Mouse (Mus musculus): ENCODE measurements around the gene Tbx18. TPM values are rescaled to one million over a fixed set of nuclear protein-coding genes. Genes with fewer than 3 reads are reported as not detected.

Tbx18 gene
- polyA plus RNA-seq, 1 experiment from 2014 or later = 5.4 TPM

GRCm38 (mm10) chr9:87682247-87682646 is 48.8 kb downstream of the Tbx18 start:
- no peak overlapping the region for H3K9ac ChIP-seq (ENCODE audit: low read length)
- no peaks in the 10 kb centered on the region for H3K36me3 ChIP-seq (ENCODE audit: control insufficient read depth, insufficient read depth, low read length)
- H3K4me3 ChIP-seq (ENCODE audit: low read depth, low read length) = no peak overlapping the region
- 74% methylated on average over 11 of the region's 11 CpGs for WGBS
- H3K27me3 ChIP-seq (ENCODE audit: control insufficient read depth, insufficient read depth, low read length) = no peaks in the 10 kb centered on the region
- H3K9me3 ChIP-seq (ENCODE audit: control insufficient read depth, low read length) = no peaks in the 10 kb centered on the region
- ATAC-seq (replicated peaks; ENCODE audit: low FRiP score) (no peak), DNase-seq (ENCODE audit: low spot score) (no peak)
- no peak overlapping the region for H3K4me2 ChIP-seq (ENCODE audit: low read depth, low read length, severe bottlenecking)
- no peak overlapping the region for H3K27ac ChIP-seq (ENCODE audit: low read depth, low read length)
- H3K4me1 ChIP-seq (replicated peaks; ENCODE audit: control insufficient read depth, insufficient read depth, low read length) = no peaks in the 10 kb centered on the region
